Mouse (Mus musculus) heart, postnatal 0 days (tissue): ENCODE data around the gene Thpo. TPM values are rescaled to one million over a fixed set of nuclear protein-coding genes. Genes with fewer than 3 reads are reported as not detected.

Experiments
- ATAC-seq: fragments of 200-750 bp; cut with Nextera tagmentation; 2 replicates; pipeline ENCODE4 v1.8.0; 2017; ENCODE audit warnings: low read depth, moderate number of reproducible peaks, moderate library complexity; ENCODE audit not compliant: insufficient read depth
- DNase-seq: peaks from one replicate; pipeline ENCODE4 v3.0.0-alpha.2; 2016; ENCODE audit warnings: low spot score
- H3K27ac ChIP-seq: fragments of 300-500 bp; sonication (generic); 2 replicates; pipeline ENCODE4 v1.5.1; 2014; ENCODE audit warnings: low read depth, mild to moderate bottlenecking
- H3K27me3 ChIP-seq: fragments of 300-500 bp; sonication (generic); 2 replicates; pipeline ENCODE4 v1.6.1; 2014; ENCODE audit warnings: low read length, mixed read lengths; ENCODE audit not compliant: control insufficient read depth, insufficient read depth
- H3K36me3 ChIP-seq: fragments of 300-500 bp; sonication (generic); replicated peaks from 2 replicates; pipeline ENCODE4 v1.6.1; 2014; ENCODE audit warnings: low read length, mixed read lengths; ENCODE audit not compliant: control insufficient read depth, insufficient read depth
- H3K4me1 ChIP-seq: fragments of 300-500 bp; sonication (generic); 2 replicates; pipeline ENCODE4 v1.6.1; 2014; ENCODE audit warnings: antibody characterized with exemption; ENCODE audit not compliant: control insufficient read depth, insufficient read depth
- H3K4me2 ChIP-seq: fragments of 300-500 bp; sonication (generic); 2 replicates; pipeline ENCODE4 v1.6.1; 2014; ENCODE audit warnings: low read depth, mild to moderate bottlenecking, low read length, moderate library complexity
- H3K4me3 ChIP-seq: fragments of 300-500 bp; sonication (generic); 2 replicates; pipeline ENCODE4 v1.5.1; 2014; ENCODE audit warnings: low read depth, low read length
- H3K9ac ChIP-seq: fragments of 300-500 bp; sonication (generic); replicated peaks from 2 replicates; pipeline ENCODE4 v1.6.1; 2014; ENCODE audit warnings: low read depth, low read length, mixed read lengths
- H3K9me3 ChIP-seq: fragments of 300-500 bp; sonication (generic); replicated peaks from 2 replicates; pipeline ENCODE4 v1.6.1; 2016; ENCODE audit warnings: low read length; ENCODE audit not compliant: control insufficient read depth
- CTCF ChIP-seq: IDR thresholded peaks from 2 replicates; pipeline ENCODE4 v1.5.1; 2016; ENCODE audit warnings: antibody characterized with exemption, control low read depth, low read depth
- EP300 ChIP-seq: IDR thresholded peaks from 2 replicates; pipeline ENCODE4 v1.6.1; 2016; ENCODE audit warnings: antibody characterized with exemption, low read depth
- WGBS: fragments of 180-500 bp; shearing (Covaris S2); extraction: QIAGEN DNeasy Blood & Tissue Kit; methylation state at CpG from one replicate; pipeline ENCODE4 v1.1.7; 2014; 5-methylcytosine and 5-hydroxymethylcytosine counted together
- polyA plus RNA-seq: library from polyadenylated mRNA; unstranded; fragments of >200 nt; fragmentation: Nextera tagmentation; extraction: Ambion mirVana; gene quantifications from 2 replicates; pipeline ENCODE4 v1.2.1, GENCODE M21; 2015
- total RNA-seq: library from RNA; depleted of rRNA; stranded (reverse); fragments of >200 nt; gene quantifications from 2 replicates; pipeline ENCODE4 v1.2.3, GENCODE M21; 2014; ENCODE audit warnings: low replicate concordance

Gene Thpo
- total and polyA plus RNA-seq, 2 experiments from 2014 or later, result 0.12 to 0.46 TPM

DNA sequence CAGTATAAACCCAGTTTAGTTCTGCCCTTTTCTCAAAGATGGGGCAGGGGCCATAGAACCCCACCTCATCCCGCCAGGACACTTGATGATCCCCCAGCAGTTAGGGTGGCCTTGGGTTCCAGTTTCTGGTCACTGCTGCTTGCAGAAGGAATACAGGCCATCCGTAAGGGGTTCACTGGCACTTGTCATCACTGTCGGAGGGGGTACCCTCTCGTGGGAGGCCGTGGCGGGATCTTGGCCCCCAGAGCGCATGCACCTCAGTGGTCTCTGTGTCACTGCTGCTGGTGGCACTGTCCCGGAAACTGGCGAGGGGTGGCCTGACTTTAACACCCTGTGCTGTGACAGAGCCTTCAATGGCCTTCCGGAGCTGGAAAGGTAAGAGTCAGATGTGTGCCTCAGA is 31.2 kb downstream of the Thpo start:
- 92% methylated on average over 10 of the region's 10 CpGs for WGBS
- DNase-seq (no peak), ATAC-seq (no peak)
- H3K4me1 ChIP-seq, result 0 out of 2 replicates have a peak, but pooled peaks cover 3% of the 10 kb centered on the region
- H3K4me2 ChIP-seq, result no peak overlapping the region
- no peak for TF ChIP-seq CTCF
- no peak for TF ChIP-seq EP300
- H3K27ac ChIP-seq, result no peak overlapping the region
- H3K27me3 ChIP-seq, result no peaks in the 10 kb centered on the region
- no peak overlapping the region for H3K9ac ChIP-seq
- peaks cover 24% of the 10 kb centered on the region; the same call in 1 of the 2 replicates for H3K36me3 ChIP-seq
- no peak overlapping the region for H3K4me3 ChIP-seq
- no peaks in the 10 kb centered on the region for H3K9me3 ChIP-seq

DNA sequence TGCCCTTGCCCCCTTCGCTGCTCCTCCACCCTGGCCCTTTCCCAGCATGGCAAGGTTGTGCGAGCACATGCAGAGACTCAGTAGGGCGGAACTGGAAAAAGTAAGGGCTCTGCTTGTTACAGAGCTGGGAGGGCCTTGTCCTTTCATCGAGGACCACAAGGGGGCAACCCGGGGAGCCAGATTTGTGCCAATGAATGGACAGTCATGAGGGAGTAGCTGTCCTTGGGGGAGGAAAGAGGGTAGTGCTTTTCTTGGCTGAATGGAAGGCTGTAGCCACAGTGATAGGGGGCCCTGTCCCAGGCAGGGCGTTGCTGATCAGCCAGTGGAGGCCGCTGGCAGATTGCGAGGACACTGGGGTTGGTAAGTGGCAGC is 31.8 kb downstream of the Thpo start:
- H3K4me1 ChIP-seq, result 0 out of 2 replicates have a peak, but pooled peaks cover 3% of the 10 kb centered on the region
- 0 out of 2 replicates have a peak overlapping the region, but pooled peaks have one; percentile 21 for H3K9ac ChIP-seq
- peak; percentile 90 for DNase-seq
- TF ChIP-seq CTCF (peak; percentile 71), EP300 (no peak)
- H3K9me3 ChIP-seq, result no peaks in the 10 kb centered on the region
- H3K4me3 ChIP-seq, result no peak overlapping the region
- WGBS, result 12% methylated on average over 8 of the region's 8 CpGs
- no peak overlapping the region for H3K27ac ChIP-seq
- peak; percentile 79 for ATAC-seq
- H3K27me3 ChIP-seq, result no peaks in the 10 kb centered on the region
- peaks cover 24% of the 10 kb centered on the region; the same call in 1 of the 2 replicates for H3K36me3 ChIP-seq
- no peak overlapping the region for H3K4me2 ChIP-seq

DNA sequence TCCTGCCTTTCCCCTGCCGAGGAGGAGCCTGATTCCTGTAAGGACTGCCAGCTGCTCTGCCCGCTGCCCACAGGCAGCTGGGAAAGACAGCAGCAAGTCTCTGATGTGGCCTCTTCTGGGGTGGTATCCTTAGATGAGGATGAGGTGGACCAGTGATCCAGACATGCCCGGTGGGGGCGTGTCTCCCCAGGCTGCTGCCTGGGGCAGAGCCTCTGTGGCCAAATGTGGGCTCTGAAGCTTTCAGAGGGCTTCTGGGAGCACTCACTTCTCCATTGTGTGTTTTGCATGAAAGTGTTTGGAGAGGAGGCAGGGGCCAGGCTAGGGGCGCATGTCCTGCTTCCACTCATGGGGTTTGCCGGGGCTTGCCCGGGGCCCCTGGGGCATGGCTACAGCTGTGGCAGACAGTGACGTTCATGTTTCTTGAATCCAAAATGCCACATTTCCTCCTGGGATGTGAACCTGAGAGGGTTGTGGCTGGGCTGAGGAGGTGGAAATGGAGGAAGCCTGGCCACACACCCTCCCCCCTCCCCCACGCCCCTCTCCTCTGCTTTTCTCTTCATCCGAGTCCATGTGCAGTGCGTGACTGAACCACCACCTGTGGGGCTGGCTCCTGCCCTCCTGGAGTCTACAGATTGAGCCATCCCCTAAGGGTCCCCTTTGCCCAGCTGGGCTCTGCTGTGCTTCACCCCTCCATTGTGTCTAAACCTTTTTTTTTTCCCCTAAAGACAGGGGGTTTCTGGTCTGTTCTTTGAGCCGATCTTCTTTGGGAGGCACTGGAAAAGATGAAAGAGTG is 32.4 kb downstream of the Thpo start:
- Histone ChIP-seq H3K4me2 (no peak overlapping the region), H3K36me3 (peaks cover 24% of the 10 kb centered on the region; the same call in 1 of the 2 replicates), H3K9ac (0 out of 2 replicates have a peak overlapping the region, but pooled peaks have one; percentile 21), H3K27me3 (no peaks in the 10 kb centered on the region), H3K4me3 (no peak overlapping the region), H3K9me3 (no peaks in the 10 kb centered on the region), H3K27ac (no peak overlapping the region), H3K4me1 (0 out of 2 replicates have a peak, but pooled peaks cover 3% of the 10 kb centered on the region)
- ATAC-seq, result peak; percentile 6; the same call in 1 of the 2 replicates
- TF ChIP-seq EP300, result no peak
- no peak for TF ChIP-seq CTCF
- DNase-seq, result no peak
- 50% methylated on average over 12 of the region's 12 CpGs for WGBS

DNA sequence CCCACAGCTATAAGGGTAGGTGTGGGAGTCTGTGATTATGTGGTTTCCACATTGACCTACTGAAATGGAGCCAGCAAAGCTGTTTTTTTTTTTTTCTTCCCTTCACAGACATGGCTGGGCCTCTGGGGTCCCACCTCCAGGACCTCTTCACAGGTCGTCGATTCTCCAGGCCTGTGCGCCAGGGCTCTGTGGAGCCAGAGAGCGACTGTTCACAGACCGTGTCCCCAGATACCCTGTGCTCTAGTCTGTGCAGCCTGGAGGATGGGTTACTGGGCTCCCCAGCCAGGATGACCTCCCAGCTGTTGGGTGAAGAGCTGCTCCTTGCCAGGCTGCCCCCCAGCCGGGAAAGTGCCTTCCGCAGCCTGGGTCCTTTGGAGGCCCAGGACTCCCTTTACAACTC is 33.0 kb downstream of the Thpo start:
- Histone ChIP-seq H3K36me3 (peaks cover 24% of the 10 kb centered on the region; the same call in 1 of the 2 replicates), H3K9me3 (no peaks in the 10 kb centered on the region), H3K4me1 (0 out of 2 replicates have a peak, but pooled peaks cover 3% of the 10 kb centered on the region), H3K4me2 (no peak overlapping the region), H3K9ac (no peak overlapping the region), H3K27me3 (no peaks in the 10 kb centered on the region), H3K4me3 (no peak overlapping the region), H3K27ac (no peak overlapping the region)
- DNase-seq (no peak), ATAC-seq (no peak)
- 58% methylated on average over 7 of the region's 7 CpGs for WGBS
- TF ChIP-seq EP300, result no peak
- TF ChIP-seq CTCF, result no peak

DNA sequence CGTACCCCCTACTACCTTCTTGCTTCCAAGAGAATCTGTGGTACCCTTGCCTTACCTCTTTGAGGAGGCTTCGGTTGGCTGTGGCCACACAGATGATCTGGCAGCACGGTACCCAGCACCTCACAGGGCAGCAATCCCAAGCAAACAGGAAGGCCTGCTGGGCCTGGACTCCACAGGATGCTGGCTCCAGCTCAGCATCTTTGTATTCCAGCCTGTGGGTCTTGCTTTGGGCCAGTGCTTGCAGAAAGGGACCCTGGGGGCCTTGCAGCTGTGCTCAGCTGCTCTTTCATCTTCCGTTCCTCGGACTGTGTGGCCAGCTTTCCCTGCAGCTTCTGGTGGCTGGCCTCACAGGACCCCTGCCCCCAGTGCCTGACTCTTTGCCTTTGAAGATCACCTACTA is 34.3 kb downstream of the Thpo start:
- DNase-seq, result no peak

More for the DNA sequence above, 34.3 kb downstream of the Thpo start:
- Histone ChIP-seq H3K9me3 (no peaks in the 10 kb centered on the region), H3K4me3 (no peak overlapping the region), H3K27ac (no peak overlapping the region), H3K9ac (no peak overlapping the region), H3K36me3 (peaks cover 24% of the 10 kb centered on the region; the same call in 1 of the 2 replicates), H3K4me1 (peaks cover 14% of the 10 kb centered on the region; the same call in 1 of the 2 replicates), H3K27me3 (no peaks in the 10 kb centered on the region), H3K4me2 (no peak overlapping the region)
- WGBS, result 48% methylated on average over 5 of the region's 5 CpGs
- no peak for TF ChIP-seq EP300
- no peak for ATAC-seq
